Mouse (Mus musculus) liver, embryonic 14.5 days (tissue): ENCODE measurements at regions not wholly inside any gene's neighbourhood (a gene's known extent, or its start where the extent isn't known, plus 50 kb on each side); places are given as distances from the start of the nearest gene placed in this dataset.

Source experiments
- ATAC-seq: fragments of 200-750 bp; cut with Nextera tagmentation; 2 replicates; pipeline ENCODE4 v1.8.0; 2017; ENCODE audit warnings: moderate number of reproducible peaks, mild to moderate bottlenecking, moderate library complexity; ENCODE audit not compliant: insufficient read depth
- DNase-seq, 3 experiments: peaks; one replicate each; pipeline ENCODE4 v3.0.0-alpha.2; 2012 to 2013; ENCODE audit warnings: low read depth in 3 of 3, low spot score in 3 of 3
- H3K27ac ChIP-seq: fragments of 300-500 bp; sonication (generic); 2 replicates; pipeline ENCODE4 v1.5.1; 2014; ENCODE audit warnings: moderate library complexity, mild to moderate bottlenecking, control low read depth, inconsistent platforms
- H3K27me3 ChIP-seq: fragments of 300-500 bp; sonication (generic); 2 replicates; pipeline ENCODE4 v1.6.1; 2014; ENCODE audit warnings: mild to moderate bottlenecking, low read length, moderate library complexity; ENCODE audit not compliant: control insufficient read depth, insufficient read depth
- H3K36me3 ChIP-seq: fragments of 300-500 bp; sonication (generic); replicated peaks from 2 replicates; pipeline ENCODE4 v1.6.1; 2014; ENCODE audit warnings: low read depth; ENCODE audit not compliant: control insufficient read depth, insufficient read depth
- H3K4me1 ChIP-seq, 2 experiments: fragments of 200-500 bp in 1 of 2; fragments of 300-500 bp in 1 of 2; sonication (generic) in 1 of 2; replicated peaks; 2 replicates each; pipeline ENCODE4 v1.6.1; 2012 to 2014; ENCODE audit warnings: antibody characterized with exemption in 1 of 2, inconsistent platforms in 1 of 2, low read length in 1 of 2; ENCODE audit not compliant: control insufficient read depth in 2 of 2, insufficient read depth in 2 of 2
- H3K4me2 ChIP-seq: fragments of 300-500 bp; sonication (generic); 2 replicates; pipeline ENCODE4 v1.6.1; 2014; ENCODE audit warnings: low read depth, mild to moderate bottlenecking, control low read depth, moderate library complexity
- H3K4me3 ChIP-seq, 2 experiments: fragments of 200-500 bp in 1 of 2; fragments of 300-500 bp in 1 of 2; sonication (generic) in 1 of 2; 2 replicates each; pipeline ENCODE4 v1.5.1; 2012 to 2014; ENCODE audit warnings: low read depth in 2 of 2, low read length in 2 of 2, mild to moderate bottlenecking in 2 of 2, control low read depth in 1 of 2, inconsistent platforms in 1 of 2, moderate library complexity in 1 of 2; ENCODE audit not compliant: insufficient read depth in 1 of 2
- H3K9ac ChIP-seq: fragments of 300-500 bp; sonication (generic); replicated peaks from 2 replicates; pipeline ENCODE4 v1.6.1; 2014; ENCODE audit warnings: mild to moderate bottlenecking, control low read depth, moderate library complexity
- H3K9me3 ChIP-seq: fragments of 300-500 bp; sonication (generic); 2 replicates; pipeline ENCODE4 v1.6.1; 2016; ENCODE audit warnings: low read length, mixed read lengths; ENCODE audit not compliant: control insufficient read depth
- CTCF ChIP-seq: IDR thresholded peaks from 2 replicates; pipeline ENCODE4 v1.5.1; 2016; ENCODE audit warnings: antibody characterized with exemption, low read depth, control low read depth
- EP300 ChIP-seq: IDR thresholded peaks from 2 replicates; pipeline ENCODE4 v1.6.1; 2016; ENCODE audit warnings: antibody characterized with exemption, low read depth
- WGBS: fragments of 180-500 bp; shearing (Covaris S2); extraction: QIAGEN DNeasy Blood & Tissue Kit; methylation state at CpG from one replicate; pipeline ENCODE4 v1.1.7; 2014; ENCODE audit not compliant: insufficient replicate concordance; 5-methylcytosine and 5-hydroxymethylcytosine counted together

DNA sequence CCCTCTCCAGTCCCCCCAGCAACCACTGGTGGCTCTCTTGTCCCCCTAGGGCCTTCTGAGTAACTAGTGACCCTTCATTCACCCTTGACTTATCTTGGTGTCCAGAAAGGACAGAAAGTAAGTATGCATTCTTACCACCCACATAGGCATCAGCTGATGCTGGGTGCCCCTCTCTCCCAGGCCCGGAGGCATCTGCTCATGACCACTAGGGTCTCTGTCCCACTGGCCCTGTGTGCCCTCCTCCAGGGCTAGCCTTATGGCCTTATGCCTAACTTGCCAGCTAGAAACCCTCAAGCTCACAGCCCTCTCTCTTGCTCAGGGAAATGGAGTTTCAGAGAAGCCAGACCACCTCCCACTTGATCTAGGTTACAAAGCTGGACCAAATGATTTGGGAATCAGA lies 89.2 kb upstream of the Unc5b start:
- Histone ChIP-seq H3K36me3 (no peaks in the 10 kb centered on the region), H3K9me3 (no peaks in the 10 kb centered on the region), H3K27me3 (no peaks in the 10 kb centered on the region), H3K4me1 (peaks cover 0 to 7% of the 10 kb centered on the region in 2 experiments; a peak in 2 of 4 replicates), H3K9ac (no peak overlapping the region), H3K4me2 (no peak overlapping the region), H3K4me3 (no peak overlapping the region), H3K27ac (no peak overlapping the region)
- 50% methylated on average over 1 of the region's 1 CpGs for WGBS
- DNase-seq, result no peak
- no peak for ATAC-seq
- TF ChIP-seq EP300, result no peak
- no peak for TF ChIP-seq CTCF

GRCm38 (mm10) chr10:60918020-60918419 lies 86.6 kb upstream of the Unc5b start:
- H3K4me2 ChIP-seq, result no peak overlapping the region
- H3K9me3 ChIP-seq, result no peaks in the 10 kb centered on the region
- no peak for ATAC-seq
- H3K27me3 ChIP-seq, result no peaks in the 10 kb centered on the region
- no peak for DNase-seq
- no peaks in the 10 kb centered on the region for H3K36me3 ChIP-seq
- TF ChIP-seq CTCF (no peak), EP300 (no peak)
- H3K4me1 ChIP-seq, result no peaks in the 10 kb centered on the region
- H3K27ac ChIP-seq, result no peak overlapping the region
- H3K4me3 ChIP-seq, result no peak overlapping the region
- WGBS, result 32% methylated on average over 8 of the region's 8 CpGs
- no peak overlapping the region for H3K9ac ChIP-seq

DNA sequence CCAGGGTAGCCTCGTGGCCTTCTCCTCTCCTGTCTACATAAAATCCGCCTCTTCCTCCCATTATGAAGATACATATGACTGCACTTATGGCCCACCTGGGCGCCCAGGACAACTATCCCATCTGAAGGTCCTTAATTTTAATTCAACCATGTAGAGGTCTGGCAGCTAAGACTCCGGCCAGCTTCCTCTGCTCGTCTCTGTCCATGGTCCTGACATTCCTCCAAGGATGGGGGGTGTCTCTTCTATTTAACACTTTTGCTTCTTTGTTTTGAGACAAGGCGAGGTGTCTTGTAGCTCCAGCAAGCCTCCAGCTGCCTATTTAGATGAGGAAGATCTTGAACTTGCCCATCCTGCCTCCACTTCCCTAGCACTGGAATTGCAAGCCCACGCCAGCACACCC lies 83.0 kb upstream of the Unc5b start:
- Histone ChIP-seq H3K4me1 (no peaks in the 10 kb centered on the region), H3K27ac (no peak overlapping the region), H3K4me3 (no peak overlapping the region), H3K27me3 (no peaks in the 10 kb centered on the region), H3K9me3 (no peaks in the 10 kb centered on the region), H3K4me2 (no peak overlapping the region), H3K9ac (no peak overlapping the region), H3K36me3 (no peaks in the 10 kb centered on the region)
- no peak for DNase-seq
- no peak for ATAC-seq
- 21% methylated on average over 7 of the region's 7 CpGs for WGBS
- no peak for TF ChIP-seq EP300
- no peak for TF ChIP-seq CTCF

DNA sequence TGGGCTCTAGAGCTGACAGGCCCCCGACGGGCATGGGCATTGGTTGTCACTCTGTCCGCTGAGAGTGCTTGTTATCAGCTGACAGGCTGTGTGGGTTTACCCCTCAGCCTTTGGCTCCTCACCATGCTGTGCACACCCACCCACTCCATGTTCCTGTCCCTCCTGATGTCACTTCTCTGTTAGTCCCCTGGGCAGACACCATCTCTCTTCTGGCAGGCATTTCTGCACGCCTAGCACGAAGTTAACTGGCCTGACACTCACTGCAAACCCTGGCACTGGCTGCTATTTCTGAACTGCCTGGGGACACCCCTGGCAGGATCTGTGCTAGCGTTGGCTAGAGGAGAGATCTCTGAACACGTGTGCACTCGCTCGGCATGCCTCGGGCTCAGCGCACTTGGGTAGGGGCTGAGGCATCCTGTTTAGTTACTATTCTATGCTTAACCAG lies 82.1 kb upstream of the Unc5b start:
- TF ChIP-seq CTCF, result no peak
- no peak for TF ChIP-seq EP300
- H3K4me2 ChIP-seq, result no peak overlapping the region
- H3K9ac ChIP-seq, result no peak overlapping the region
- no peaks in the 10 kb centered on the region for H3K27me3 ChIP-seq
- WGBS, result 64% methylated on average over 11 of the region's 11 CpGs
- no peak overlapping the region for H3K27ac ChIP-seq
- no peaks in the 10 kb centered on the region for H3K9me3 ChIP-seq
- ATAC-seq (no peak), DNase-seq (no peak)
- no peaks in the 10 kb centered on the region for H3K36me3 ChIP-seq
- H3K4me3 ChIP-seq, result no peak overlapping the region
- H3K4me1 ChIP-seq, result no peaks in the 10 kb centered on the region

GRCm38 (mm10) chr10:60904351-60904750 lies 73.0 kb upstream of the Unc5b start:
- H3K9me3 ChIP-seq, result no peaks in the 10 kb centered on the region
- no peak overlapping the region for H3K4me3 ChIP-seq
- no peak for ATAC-seq
- no peak overlapping the region for H3K27ac ChIP-seq
- DNase-seq, result peak in 1 of 3 experiments; percentile 7
- 64% methylated on average over 7 of the region's 7 CpGs for WGBS
- TF ChIP-seq EP300 (no peak), CTCF (no peak)
- peaks cover 0 to 3% of the 10 kb centered on the region in 2 experiments; a peak in 1 of 4 replicates for H3K4me1 ChIP-seq
- no peaks in the 10 kb centered on the region for H3K27me3 ChIP-seq
- no peak overlapping the region for H3K9ac ChIP-seq
- H3K4me2 ChIP-seq, result no peak overlapping the region
- no peaks in the 10 kb centered on the region for H3K36me3 ChIP-seq
